Mouse (Mus musculus) CD4-positive helper T cell, adult 2 months (primary cell): ENCODE measurements around the gene Helz2.

Experiments used
- DNase-seq: peaks from one replicate; pipeline ENCODE4 v3.0.0-alpha.2; 2012; ENCODE audit warnings: low read depth, missing footprints, low spot score

The Helz2 gene

GRCm38 (mm10) chr2:181241602-181242313 is at the start of gene Helz2:
Gene Helz2 (minus strand): TSS chr2:181242027.
- DNase-seq = peak; percentile 89

GRCm38 (mm10) chr2:181290937-181291336 is 49.1 kb upstream of the Helz2 start:
- no peak for DNase-seq

DNA sequence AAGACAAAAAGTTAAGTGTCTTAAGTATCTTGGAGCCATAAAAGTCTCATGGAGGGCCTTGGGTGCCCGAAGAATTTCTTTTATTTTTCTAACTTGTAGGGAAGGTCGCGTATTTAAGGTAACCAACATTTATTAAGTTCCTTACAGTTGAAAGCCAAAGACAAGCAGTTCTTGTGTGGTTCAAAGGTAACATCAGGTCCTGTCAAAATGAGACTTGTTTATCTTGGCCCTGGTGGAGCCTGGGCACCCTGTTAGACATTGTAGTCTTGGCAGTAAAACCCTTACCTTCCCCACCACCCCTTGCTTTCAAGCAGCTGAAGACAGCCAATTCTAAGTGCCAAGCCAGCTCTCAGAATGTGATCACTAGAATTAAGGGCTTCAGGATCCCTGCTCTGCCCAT is 46.9 kb upstream of the Helz2 start:
- no peak for DNase-seq

DNA sequence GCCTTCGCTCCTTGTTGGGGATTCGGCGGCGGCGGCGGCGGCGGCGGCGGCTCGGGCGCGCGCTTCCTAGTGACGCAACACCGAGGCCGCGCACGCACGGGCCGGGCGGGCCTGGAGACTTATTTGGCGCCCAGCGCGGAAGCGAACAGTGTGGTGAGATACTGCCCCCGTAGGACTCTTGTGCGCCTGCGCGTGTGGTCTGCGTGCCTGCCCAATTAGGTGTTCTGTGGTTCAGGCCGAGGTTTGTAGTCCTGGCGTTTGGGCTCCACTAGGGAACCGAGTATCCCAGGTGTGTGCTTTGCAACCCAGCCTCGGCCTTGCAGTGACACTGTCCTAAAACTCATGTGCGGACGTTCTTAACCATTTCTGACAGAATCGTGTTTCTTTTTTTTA is 46.1 kb upstream of the Helz2 start, which contains the start of gene Gmeb2:
Gmeb2 (minus strand) TSS at position 78 of the 393 bp plus-strand sequence.
- DNase-seq = peak; percentile 97

DNA sequence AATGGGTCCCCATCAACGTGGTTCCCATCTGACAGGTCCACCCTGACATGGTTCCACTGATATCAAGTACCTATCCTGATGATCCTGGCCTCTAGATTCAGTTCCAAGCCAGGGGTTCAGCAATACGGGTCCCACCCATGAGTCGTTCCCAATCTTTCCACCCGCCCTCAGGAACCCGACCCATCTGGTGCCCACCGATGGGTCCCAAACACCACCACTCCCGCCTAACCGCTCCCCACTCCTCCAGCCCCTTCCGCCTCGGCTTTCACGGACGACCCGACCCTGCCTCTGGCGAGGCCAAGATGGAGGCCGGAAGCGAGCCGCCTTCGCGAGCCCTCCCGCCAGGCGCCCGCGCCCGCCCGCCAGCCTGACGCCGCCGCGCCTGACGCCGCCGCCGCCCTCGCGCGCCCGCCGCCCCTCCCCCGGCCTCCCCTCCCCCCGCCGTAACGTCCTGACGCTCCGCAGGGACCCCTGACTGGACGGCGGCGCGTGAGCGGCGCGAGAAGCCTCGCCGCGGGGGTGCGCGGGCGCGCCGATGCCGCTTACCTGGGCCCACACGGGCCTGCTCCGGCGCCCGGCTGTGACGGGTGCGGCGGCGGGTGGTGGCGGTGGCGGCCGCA is 45.6 kb upstream of the Helz2 start:
- DNase-seq = peak; percentile 88

- no peak for DNase-seq
Measured at GRCm38 (mm10) chr2:181286629-181287337, 45.0 kb upstream of the Helz2 start.

DNA sequence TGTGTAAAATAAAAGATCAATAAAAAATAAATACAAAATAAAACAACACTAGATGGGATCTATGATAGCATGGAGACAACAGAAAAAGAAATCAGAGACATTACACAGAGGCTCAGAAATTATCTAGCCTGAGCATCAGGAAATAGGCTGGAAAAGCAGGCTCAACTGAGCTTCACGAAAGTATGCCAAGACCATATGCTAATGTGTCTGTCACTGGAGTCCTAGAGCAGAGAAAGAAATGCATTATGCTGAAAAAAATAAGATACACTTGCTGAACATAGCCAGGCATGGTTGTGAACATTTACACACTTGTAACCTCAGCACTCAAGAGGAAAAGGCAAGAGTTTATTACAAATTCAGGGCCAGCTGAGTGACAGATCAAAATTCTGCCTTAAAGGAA is 38.1 kb upstream of the Helz2 start:
- DNase-seq = no peak

- DNase-seq = no peak
Measured at GRCm38 (mm10) chr2:181277866-181278265, 36.0 kb upstream of the Helz2 start.

GRCm38 (mm10) chr2:181276766-181277165 is 34.9 kb upstream of the Helz2 start:
- no peak for DNase-seq

DNA sequence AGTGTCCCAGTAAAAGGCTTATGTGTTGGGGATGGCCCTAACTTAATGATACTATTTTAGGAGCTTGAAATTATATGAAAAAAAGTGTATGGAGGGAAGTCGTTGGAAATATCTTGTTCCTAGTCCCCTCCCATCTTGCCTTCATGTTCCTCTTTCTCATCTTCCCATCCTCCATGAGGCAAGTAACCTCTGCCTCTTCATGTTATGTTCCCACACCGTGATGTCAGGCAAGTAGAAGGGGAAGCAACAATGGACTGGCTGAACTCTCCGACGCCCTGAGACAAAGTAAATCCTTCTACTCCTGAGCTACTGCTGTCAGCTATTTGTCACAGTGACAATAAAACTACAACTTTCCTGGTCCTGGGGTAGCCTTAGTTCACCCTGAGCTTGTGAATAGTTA is 32.8 kb upstream of the Helz2 start:
- no peak for DNase-seq

DNA sequence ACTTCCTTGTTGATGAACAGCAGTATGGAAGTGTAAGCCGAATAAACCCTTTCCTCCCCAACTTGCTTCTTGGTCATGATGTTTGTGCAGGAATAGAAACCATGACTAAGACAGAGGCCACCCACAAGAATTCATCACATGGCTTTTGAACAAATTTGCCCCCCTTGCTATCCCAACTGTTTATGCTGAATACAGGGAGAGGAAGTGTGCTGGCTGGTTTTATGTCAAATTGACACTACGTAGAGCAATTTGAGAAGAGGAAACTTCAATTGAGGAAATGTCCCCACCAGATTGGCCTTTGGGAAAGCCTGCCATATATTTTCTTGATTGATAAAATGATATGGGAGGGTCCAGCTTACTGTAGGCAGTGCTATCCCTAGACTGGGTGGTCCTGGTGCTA is 32.0 kb upstream of the Helz2 start:
- DNase-seq = no peak

DNA sequence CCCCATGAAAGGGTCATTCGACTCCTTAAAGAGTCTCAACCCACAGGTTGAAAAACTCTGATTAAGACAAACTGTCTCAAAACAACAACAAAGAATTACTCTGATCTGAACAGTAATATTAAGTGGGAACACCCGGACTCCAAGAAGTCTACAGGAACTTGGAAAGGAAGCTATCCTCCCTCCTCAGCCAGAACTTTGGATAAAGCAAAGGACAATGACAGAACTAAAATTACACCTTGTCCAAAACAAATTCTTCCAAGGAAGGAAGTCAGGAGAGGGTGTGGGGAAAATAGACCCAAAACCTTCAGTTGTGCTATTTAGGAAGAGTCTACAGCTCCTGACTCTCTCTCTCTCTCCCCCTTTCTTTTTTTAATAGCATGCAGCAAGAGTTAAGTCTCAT is 30.3 kb upstream of the Helz2 start:
- no peak for DNase-seq

GRCm38 (mm10) chr2:181266839-181267238 is 25.0 kb upstream of the Helz2 start:
- no peak for DNase-seq

GRCm38 (mm10) chr2:181253248-181253647 is 11.4 kb upstream of the Helz2 start:
- no peak for DNase-seq

- DNase-seq = no peak
Measured at GRCm38 (mm10) chr2:181251841-181252240, 10.0 kb upstream of the Helz2 start.

- DNase-seq = no peak
Measured at GRCm38 (mm10) chr2:181249217-181249616, 7.4 kb upstream of the Helz2 start.

- no peak for DNase-seq
Measured at GRCm38 (mm10) chr2:181245031-181245430, 3.2 kb upstream of the Helz2 start.

GRCm38 (mm10) chr2:181243706-181244394 is 2.0 kb upstream of the Helz2 start:
- DNase-seq = no peak

DNA sequence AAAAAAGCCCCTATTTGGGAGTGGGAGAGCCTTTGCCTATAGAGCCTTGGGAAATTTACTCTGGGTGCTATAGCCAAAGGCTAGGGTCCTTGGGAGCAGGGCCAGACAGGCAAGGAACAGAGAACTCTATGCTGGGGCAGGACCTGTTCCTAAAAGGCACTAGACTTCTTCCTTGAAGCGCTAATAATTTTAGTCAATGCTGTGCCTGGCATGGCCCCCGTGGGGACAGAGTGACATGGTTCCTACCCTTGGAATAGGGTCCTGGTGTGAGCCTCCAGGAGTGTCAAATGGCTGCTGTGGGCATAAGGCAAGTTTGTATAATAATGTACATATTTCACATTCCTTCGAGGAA is 463 bp upstream of the Helz2 start:
- no peak for DNase-seq

DNA sequence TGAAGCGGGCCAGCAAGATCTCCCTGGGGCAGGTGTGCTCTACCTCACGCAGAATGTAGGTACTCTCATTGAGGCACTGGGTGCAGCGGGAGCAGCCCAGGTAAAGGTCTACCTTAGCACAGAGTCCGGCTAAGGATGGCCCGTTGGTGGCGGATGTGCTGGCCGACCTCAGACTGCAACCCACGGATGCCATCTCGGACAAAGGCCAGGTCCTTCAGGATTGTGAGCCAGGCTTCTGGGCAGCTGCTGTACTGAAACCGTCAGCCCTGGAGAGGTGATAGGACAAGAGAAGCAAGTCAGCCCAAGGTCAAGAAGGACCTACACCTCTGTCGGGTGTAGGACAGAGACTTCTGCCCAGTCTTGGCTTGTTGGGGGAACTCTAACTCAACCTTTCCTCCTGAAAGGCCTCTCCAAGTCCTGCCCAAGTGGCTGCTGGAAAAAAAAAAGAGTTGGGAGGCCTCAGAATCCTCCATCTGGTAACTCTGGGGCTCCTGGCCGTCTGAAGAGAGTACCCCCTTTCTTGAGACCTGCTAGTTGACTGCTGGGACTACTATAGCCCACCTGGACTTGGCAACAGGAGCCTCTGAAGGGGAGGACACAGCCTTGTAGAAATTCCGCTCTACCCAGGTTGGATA is 904 bp downstream of the Helz2 start:
- no peak for DNase-seq

DNA sequence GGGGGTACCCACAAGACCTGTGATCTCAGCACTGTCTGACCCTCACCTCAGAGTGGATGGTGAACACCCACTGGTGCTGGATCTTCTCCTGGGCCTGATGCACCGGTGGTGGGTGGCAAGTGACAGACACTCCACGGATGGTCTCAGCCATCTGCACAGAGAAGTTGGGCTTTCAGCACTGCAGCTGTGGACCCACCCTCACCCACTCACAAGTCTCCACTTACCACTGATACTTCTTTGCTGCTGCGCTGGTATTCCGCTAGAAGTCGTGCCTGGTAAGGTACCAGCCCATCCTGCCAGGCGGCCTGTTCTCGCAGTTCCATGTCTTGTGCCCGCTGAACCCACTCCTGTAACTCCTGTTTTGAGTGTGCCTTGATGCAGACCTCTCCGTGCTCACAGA is 2.6 kb downstream of the Helz2 start:
- DNase-seq = no peak

DNA sequence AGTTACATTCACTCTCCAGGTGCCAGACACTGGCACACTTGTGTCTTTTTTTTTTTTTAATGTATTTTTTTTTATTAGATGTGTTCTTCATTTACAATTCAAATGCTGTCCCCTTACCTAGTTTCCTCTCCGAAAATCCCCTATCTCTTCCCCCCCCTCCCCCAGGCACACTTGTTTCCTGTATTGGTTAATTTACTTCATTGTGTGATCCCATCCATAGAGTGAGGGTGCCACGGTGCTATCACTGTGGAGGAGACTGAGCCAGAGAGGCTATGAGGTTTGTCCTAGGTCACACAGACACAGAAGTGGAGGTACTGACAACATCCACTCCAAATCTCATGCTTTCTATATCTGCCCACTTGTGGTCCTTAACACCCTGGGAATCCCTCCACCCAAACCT is 3.0 kb downstream of the Helz2 start:
- DNase-seq = no peak
